Mouse (Mus musculus) testis, postnatal 14 days (tissue): ENCODE measurements at regions not wholly inside any gene's neighbourhood (a gene's known extent, or its start where the extent isn't known, plus 50 kb on each side); places are given as distances from the start of the nearest gene placed in this dataset.

Experiments
- DNase-seq: peaks from one replicate; pipeline ENCODE4 v3.0.0; 2021; ENCODE audit warnings: low spot score

DNA sequence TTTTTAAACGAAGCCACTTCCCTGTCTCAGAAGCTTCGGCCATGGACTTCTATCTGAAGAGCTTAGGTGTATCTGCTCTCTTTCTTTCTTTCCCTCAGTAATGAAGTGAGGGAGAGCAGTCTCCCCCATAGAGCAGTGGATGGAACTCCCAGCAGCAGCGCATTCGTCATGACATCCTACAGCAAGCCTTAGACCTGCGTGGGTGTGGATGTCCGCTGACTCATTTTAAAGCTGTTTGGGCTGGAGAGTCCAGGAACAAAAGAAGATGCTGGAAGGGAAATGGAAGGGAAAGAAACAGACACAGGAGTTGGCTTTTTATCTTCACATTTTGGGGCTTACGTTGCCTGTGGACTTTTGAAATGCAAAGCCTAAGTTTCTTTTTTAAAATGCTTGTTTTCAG, 190.3 kb upstream of the Arhgap24 start:
- DNase-seq, result no peak

- no peak for DNase-seq
Measured at GRCm38 (mm10) chr5:102295564-102295963, 185.6 kb upstream of the Arhgap24 start.

- no peak for DNase-seq
Measured at GRCm38 (mm10) chr5:102306309-102306708, 174.9 kb upstream of the Arhgap24 start.

DNA sequence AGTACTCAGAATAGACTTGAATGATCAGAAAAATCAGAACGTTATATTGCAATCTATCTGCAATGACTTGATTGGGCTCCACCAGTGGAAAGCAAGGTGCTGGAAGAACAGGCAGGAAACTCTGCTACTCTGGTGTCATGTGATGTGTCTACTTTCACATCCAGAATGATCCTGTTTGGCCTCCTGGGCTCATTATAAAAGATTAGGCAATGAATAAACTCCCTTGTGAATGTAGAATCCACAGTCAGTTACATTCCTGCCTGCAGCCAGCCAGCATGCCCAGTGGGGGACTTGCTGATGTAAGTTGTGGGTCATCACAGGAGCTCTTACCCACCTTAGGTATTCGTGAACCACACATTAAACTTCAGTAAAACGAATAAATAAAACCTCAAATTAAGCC, 174.5 kb upstream of the Arhgap24 start:
- DNase-seq, result no peak

- no peak for DNase-seq
Measured at GRCm38 (mm10) chr5:102311570-102311969, 169.6 kb upstream of the Arhgap24 start.

- no peak for DNase-seq
Measured at GRCm38 (mm10) chr5:102328197-102328784, 152.9 kb upstream of the Arhgap24 start.

GRCm38 (mm10) chr5:102333894-102334293, 147.3 kb upstream of the Arhgap24 start:
- no peak for DNase-seq

GRCm38 (mm10) chr5:102334442-102335197, 146.6 kb upstream of the Arhgap24 start:
- no peak for DNase-seq

GRCm38 (mm10) chr5:102366481-102366880, 114.7 kb upstream of the Arhgap24 start:
- DNase-seq, result no peak

DNA sequence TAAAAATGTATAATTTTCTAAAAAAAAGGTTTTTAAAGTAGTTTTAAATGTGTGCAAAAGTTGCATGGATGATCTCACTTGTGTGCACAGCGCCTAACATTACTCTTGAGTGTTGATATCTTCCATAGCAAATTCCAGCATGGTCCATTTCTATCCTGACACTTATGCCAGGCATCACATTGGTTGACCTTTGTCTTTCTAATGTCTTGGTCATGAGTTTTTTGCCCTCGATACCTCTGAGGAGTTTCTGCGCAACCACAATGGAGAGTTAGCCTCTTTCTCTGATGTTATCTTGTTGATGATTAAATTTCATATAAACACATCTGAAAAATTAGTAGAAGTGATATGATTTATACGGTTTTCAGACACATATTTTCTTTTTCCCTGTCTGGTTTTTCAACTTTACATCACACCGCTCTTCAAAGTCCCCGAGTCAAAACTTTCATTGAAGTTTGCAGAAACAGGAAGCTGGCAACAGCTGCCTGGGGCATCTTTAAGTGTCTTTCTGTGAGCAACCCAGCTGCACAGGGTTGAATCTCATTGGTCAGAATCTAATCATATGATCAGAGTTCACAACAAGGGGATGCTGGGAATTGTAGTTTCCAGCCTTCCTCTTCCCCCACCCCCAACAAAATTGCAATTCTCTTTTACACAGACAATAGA, 107.8 kb upstream of the Arhgap24 start:
- DNase-seq, result no peak

DNA sequence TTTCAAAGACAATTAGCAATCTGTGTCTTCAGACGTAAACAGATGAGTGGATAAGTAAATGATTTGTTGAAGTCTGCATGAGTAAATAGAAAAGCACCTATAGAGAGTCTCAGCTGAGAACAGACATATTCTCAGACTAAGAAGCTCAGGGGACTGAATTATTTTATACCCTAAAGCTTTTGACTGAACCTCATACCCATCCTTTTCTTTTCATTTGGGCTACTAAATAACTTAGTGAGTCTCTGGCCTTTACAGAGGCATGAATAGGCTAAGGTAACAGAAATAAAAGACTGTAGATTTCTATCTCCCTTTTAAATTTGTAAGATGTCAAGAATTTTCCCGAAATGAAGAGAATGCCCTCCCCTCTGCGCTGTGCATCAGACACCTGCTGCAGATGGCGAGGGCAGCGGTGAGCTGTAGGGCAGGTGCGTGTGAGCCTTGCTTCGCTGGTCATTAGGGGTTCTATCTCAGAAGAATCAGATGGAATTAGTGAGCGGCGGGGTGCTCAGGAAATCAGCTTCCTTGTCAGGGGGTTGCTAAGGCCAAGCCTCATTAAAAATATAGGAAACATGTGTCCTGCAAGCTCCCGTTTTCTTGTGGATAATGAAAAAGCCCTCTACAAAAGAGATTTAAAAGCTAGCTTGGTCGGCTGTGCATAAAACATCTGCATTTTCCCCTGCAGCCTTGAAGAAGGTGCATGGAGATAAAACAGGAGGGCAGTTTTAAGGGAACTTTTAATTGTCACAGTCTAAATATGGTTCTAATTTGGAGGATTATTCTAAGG, 107.0 kb upstream of the Arhgap24 start:
- no peak for DNase-seq

DNA sequence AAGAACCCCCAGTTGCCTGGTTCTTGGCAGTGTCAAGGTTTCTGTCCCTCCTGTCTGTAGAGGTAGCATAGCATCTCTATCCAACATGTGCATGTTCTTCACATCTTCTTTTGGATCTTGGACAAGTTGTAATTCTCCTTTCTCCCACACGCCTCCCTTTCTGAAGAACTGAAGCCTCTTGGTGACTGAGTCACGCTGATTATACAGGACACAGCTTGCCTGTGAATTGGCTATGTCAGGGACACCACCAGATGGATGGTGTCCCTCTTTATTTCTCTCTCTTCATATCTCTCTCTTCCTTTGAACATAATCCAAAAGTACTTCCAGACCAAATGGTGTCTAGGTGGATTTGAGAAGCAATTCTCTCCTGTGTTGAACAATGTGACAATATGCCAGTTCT, 105.9 kb upstream of the Arhgap24 start:
- DNase-seq, result no peak

DNA sequence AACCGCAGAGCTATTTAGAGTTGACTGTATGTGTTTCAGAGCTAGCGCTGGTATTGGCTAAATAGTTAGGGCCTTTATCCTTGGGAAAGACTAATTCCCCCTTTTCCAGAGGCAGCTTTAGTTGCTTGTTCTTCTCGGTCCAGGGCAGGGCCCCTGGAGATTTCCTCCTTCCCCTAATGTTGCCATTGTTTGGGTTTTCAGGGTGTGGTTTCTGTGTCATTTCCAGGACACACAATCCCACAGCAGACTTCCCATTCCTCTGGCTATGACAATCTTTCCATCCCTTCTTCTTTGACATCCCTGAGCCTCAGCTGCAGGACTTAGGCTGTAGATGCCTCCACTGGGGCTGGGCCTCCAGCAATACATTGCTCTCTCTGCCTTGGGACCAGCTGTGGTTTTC, 87.2 kb upstream of the Arhgap24 start:
- no peak for DNase-seq

- no peak for DNase-seq
Measured at GRCm38 (mm10) chr5:102395608-102396146, 85.5 kb upstream of the Arhgap24 start.

- DNase-seq, result no peak
Measured at GRCm38 (mm10) chr5:102399006-102399405, 82.2 kb upstream of the Arhgap24 start.

GRCm38 (mm10) chr5:102417642-102418041, 63.5 kb upstream of the Arhgap24 start:
- no peak for DNase-seq

DNA sequence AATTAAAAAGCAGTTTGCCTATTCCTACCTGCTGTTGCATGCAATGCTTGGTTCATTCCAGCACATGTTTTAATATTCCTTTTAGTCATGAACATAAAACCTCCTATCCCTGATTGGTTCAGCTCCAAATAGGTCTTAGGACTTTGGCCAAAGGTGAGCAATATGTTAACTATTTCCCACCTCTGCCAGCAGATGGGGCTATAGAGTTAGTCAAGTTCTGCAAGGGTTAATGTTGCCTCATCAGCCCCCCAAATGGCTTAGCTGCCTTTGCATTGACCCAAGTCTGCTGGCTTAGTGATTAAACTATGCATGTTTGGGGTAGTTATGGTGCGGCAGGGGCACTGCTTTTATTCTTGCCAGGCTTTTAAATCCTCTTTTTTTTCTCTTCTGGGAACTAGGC, 62.1 kb upstream of the Arhgap24 start:
- no peak for DNase-seq

DNA sequence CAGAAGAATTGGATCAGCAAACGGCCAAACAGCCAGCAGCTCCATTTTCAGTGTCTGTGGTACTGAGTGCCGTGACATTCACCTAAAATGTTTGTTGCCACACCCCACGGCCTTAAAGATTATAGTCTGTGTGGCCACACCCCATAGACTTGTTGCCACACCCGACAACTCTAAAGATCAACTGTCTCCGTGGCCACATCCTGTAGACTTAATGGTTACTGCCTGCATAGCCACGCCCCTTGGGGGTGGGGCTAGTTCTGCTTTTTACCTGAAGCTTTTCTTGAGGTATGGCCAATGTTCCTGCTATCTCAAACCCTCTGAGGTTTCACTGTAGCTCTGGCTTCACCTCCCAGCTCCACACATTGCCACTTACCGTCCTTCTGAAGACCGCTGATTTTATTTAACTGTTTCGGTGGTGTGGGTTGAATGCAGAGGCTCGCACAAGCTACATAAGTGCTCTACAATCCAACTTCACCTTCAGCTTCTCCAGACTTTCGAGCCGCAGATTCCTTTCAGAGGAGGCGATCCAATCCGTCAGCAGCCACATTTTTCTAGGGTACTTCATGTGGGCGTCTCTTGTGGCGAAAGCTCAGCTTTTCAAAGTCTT, 56.5 kb upstream of the Arhgap24 start:
- DNase-seq, result no peak

GRCm38 (mm10) chr5:102428310-102428709, 52.9 kb upstream of the Arhgap24 start:
- DNase-seq, result no peak
